ENCODE assay signal across 8 mouse cellular contexts in genomic region chr17:67352956-67353795, GRCm38 (mm10). TPM values are rescaled to one million over a fixed set of nuclear protein-coding genes. Genes with fewer than 3 reads are reported as not detected.
DNase-seq lines count a peak whose midpoint lies in the region; ATAC-seq lines count a peak whose summit lies in the region.

No protein-coding gene starts in this region.

- ATAC-seq in embryonic facial prominence, embryonic 14.5 days (ENCODE audit: low read depth), result peak; percentile 5; the same call in 1 of the 2 replicates
- ATAC-seq in heart, embryonic 12.5 days (ENCODE audit: insufficient number of reproducible peaks, low FRiP score), result peak; percentile 39; the same call in 1 of the 2 replicates
- peak; percentile 33; the same call in 1 of the 2 replicates for ATAC-seq in kidney, embryonic 15.5 days (replicated peaks; ENCODE audit: low FRiP score)
- ATAC-seq in lung, embryonic 15.5 days (ENCODE audit: borderline replicate concordance, extremely low read depth, low FRiP score, low TSS enrichment), result no peak; the same call in 1 of the 2 replicates

- peak overlapping the region; percentile 90 for H3K4me2 ChIP-seq in embryonic facial prominence, embryonic 14.5 days (ENCODE audit: low read depth, low read length)
- peak overlapping the region; percentile 93 for H3K4me2 ChIP-seq in heart, embryonic 12.5 days
- H3K4me2 ChIP-seq in kidney, embryonic 15.5 days, result peak overlapping the region; percentile 88
- H3K4me2 ChIP-seq in lung, embryonic 15.5 days, result peak overlapping the region; percentile 82

- H3K4me1 ChIP-seq in embryonic facial prominence, embryonic 14.5 days (ENCODE audit: control insufficient read depth, insufficient read depth, low read length), result peaks cover 10% of the 10 kb centered on the region
- H3K4me1 ChIP-seq in heart, embryonic 12.5 days (replicated peaks), result peaks cover 8% of the 10 kb centered on the region; the same call in 1 of the 2 replicates
- peaks cover 29% of the 10 kb centered on the region for H3K4me1 ChIP-seq in kidney, embryonic 15.5 days
- peaks cover 27% of the 10 kb centered on the region for H3K4me1 ChIP-seq in lung, embryonic 15.5 days

- DNase-seq in 3134 (ENCODE audit: extremely low read depth, insufficient read length, low spot score) (peak; percentile 83), ZHBTc4 (ENCODE audit: low read depth, low spot score) (peak; percentile 61)
- peak; percentile 46 for DNase-seq in embryonic facial prominence, embryonic 14.5 days (ENCODE audit: low spot score)
- DNase-seq in ovary, adult 18-20 months (ENCODE audit: low spot score), result peak; percentile 20
- no peak for DNase-seq in spleen, postnatal 14 days (ENCODE audit: low spot score in 2 of 2)

- H3K36me3 ChIP-seq in embryonic facial prominence, embryonic 14.5 days (ENCODE audit: control insufficient read depth, insufficient read depth, low read length), result no peaks in the 10 kb centered on the region
- H3K36me3 ChIP-seq in heart, embryonic 12.5 days, result no peaks in the 10 kb centered on the region
- no peaks in the 10 kb centered on the region for H3K36me3 ChIP-seq in kidney, embryonic 15.5 days
- H3K36me3 ChIP-seq in lung, embryonic 15.5 days, result no peaks in the 10 kb centered on the region

- WGBS in embryonic facial prominence, embryonic 14.5 days, result 2% methylated on average over 34 of the region's 50 CpGs
- 4% methylated on average over 50 of the region's 50 CpGs for WGBS in heart, embryonic 12.5 days
- 3% methylated on average over 50 of the region's 50 CpGs for WGBS in kidney, embryonic 15.5 days
- 3% methylated on average over 50 of the region's 50 CpGs for WGBS in lung, embryonic 15.5 days

- H3K9me3 ChIP-seq in embryonic facial prominence, embryonic 14.5 days (ENCODE audit: control insufficient read depth, low read length), result no peaks in the 10 kb centered on the region
- no peaks in the 10 kb centered on the region for H3K9me3 ChIP-seq in heart, embryonic 12.5 days (replicated peaks)
- H3K9me3 ChIP-seq in kidney, embryonic 15.5 days (replicated peaks), result no peaks in the 10 kb centered on the region
- H3K9me3 ChIP-seq in lung, embryonic 15.5 days, result no peaks in the 10 kb centered on the region

- peak overlapping the region; percentile 55; the same call in 1 of the 2 replicates for H3K27ac ChIP-seq in embryonic facial prominence, embryonic 14.5 days (replicated peaks; ENCODE audit: low read depth, low read length)
- H3K27ac ChIP-seq in heart, embryonic 12.5 days (ENCODE audit: poor library complexity, severe bottlenecking), result peak overlapping the region; percentile 52; the same call in 1 of the 2 replicates
- H3K27ac ChIP-seq in kidney, embryonic 15.5 days, result peak overlapping the region; percentile 84
- peak overlapping the region; percentile 91 for H3K27ac ChIP-seq in lung, embryonic 15.5 days

- H3K9ac ChIP-seq in embryonic facial prominence, embryonic 14.5 days (ENCODE audit: low read depth, low read length), result peak overlapping the region; percentile 87
- H3K9ac ChIP-seq in heart, embryonic 12.5 days, result peak overlapping the region; percentile 82
- H3K9ac ChIP-seq in kidney, embryonic 15.5 days, result peak overlapping the region; percentile 81
- H3K9ac ChIP-seq in lung, embryonic 15.5 days, result peak overlapping the region; percentile 94

- peaks cover 12% of the 10 kb centered on the region for H3K27me3 ChIP-seq in embryonic facial prominence, embryonic 14.5 days (replicated peaks; ENCODE audit: control insufficient read depth, insufficient read depth, low read length)
- H3K27me3 ChIP-seq in heart, embryonic 12.5 days (replicated peaks), result no peaks in the 10 kb centered on the region
- H3K27me3 ChIP-seq in kidney, embryonic 15.5 days, result no peaks in the 10 kb centered on the region
- peaks cover 4% of the 10 kb centered on the region; the same call in 1 of the 2 replicates for H3K27me3 ChIP-seq in lung, embryonic 15.5 days

- peak overlapping the region; percentile 77 for H3K4me3 ChIP-seq in embryonic facial prominence, embryonic 14.5 days (ENCODE audit: low read depth, low read length)
- peak overlapping the region; percentile 73 for H3K4me3 ChIP-seq in heart, embryonic 12.5 days
- H3K4me3 ChIP-seq in kidney, embryonic 15.5 days (replicated peaks), result peak overlapping the region; percentile 89
- H3K4me3 ChIP-seq in lung, embryonic 15.5 days, result peak overlapping the region; percentile 91

RNA-seq across cellular contexts. Expression of gene Ptprm, which starts 1.1 kb away (rescaled TPM):
- 20.4 and 22.3 TPM in 2 replicates for polyA plus RNA-seq in embryonic facial prominence, embryonic 14.5 days (2014; fragmentation: Nextera tagmentation; extraction: Ambion mirVana)
- polyA plus RNA-seq in heart, embryonic 12.5 days (2016; fragmentation: Nextera tagmentation; extraction: Ambion mirVana), result 16.1 and 18.2 TPM in 2 replicates
- 18.7 and 18.9 TPM in 2 replicates for polyA plus RNA-seq in kidney, embryonic 15.5 days (2015; fragmentation: Nextera tagmentation; extraction: Ambion mirVana)
- polyA plus RNA-seq in lung, embryonic 15.5 days (2015; fragmentation: Nextera tagmentation; extraction: Ambion mirVana), result 39.7 and 43.2 TPM in 2 replicates

Comparison
In these comparisons a context has a peak if more than half of its experiments do, and no peak if none do; other contexts are left out.
1. DNase-seq: peak in 3134 (single experiment), ZHBTc4 (single experiment), embryonic facial prominence, embryonic 14.5 days (single experiment) and ovary, adult 18-20 months (single experiment); none in spleen, postnatal 14 days (0 of 2).
2. Peak in every context shown above with its lines, with median percentiles within 50 percentile points of each other: H3K27ac ChIP-seq, H3K4me2 ChIP-seq, H3K4me3 ChIP-seq and H3K9ac ChIP-seq.